Mouse (Mus musculus) splenic B cell, adult 2 months (primary cell): ENCODE measurements at regions not wholly inside any gene's neighbourhood (a gene's known extent, or its start where the extent isn't known, plus 50 kb on each side); places are given as distances from the start of the nearest gene placed in this dataset.

Experiments
- DNase-seq: peaks from one replicate; pipeline ENCODE4 v3.0.0-alpha.2; 2011; ENCODE audit warnings: low read depth, low spot score
- H3K27me3 ChIP-seq: 2 replicates; pipeline ENCODE4 v1.6.1; 2012; ENCODE audit warnings: mild to moderate bottlenecking, low read length, moderate library complexity, mixed read lengths; ENCODE audit not compliant: control insufficient read depth, poor library complexity, insufficient read depth, severe bottlenecking
- H3K36me3 ChIP-seq: 2 replicates; pipeline ENCODE4 v1.6.1; 2012; ENCODE audit warnings: mild to moderate bottlenecking, low read length, moderate library complexity, mixed read lengths; ENCODE audit not compliant: control insufficient read depth, poor library complexity, insufficient read depth, severe bottlenecking

DNA sequence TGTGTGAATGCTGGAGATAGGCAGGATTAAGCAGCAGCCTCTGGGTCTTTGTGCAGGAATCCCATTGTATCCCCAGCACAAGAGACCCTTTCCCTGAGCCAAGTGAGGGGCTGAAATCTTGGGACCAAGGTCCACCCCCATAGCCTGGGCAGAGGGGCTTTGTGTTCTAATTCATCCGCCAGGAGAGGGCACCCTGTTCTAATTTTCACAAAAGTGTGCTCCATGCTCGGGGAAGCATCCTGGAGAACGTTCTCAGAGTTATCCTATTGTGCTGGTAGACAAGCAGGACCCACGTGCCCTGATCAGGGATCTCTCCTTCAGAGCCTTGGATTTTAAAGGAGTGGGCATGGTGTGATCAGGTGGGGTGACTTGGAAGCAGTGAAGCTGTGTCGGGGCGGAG, 191.5 kb upstream of the 4931429L15Rik start:
- H3K36me3 ChIP-seq: no peaks in the 10 kb centered on the region
- DNase-seq: no peak
- H3K27me3 ChIP-seq: no peaks in the 10 kb centered on the region

DNA sequence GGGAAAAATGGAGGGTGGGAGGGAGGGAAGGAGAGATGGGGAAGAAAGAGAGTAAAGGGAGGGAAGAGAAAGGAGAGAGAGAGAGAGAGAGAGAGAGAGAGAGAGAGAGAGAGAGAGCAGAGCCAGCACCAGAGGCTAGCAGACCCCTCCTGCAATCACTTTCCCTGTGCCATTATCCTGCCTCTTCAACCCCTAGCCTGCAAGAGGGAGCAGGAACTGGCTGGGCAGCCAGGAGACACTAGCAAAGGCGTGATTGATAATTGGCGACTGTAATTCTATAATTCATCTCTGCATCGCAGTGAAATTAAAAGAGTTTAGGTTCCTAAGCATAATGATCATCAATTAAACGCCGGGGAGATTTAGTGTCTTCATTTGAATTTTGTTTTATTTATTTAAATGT, 190.1 kb upstream of the 4931429L15Rik start:
- H3K36me3 ChIP-seq: no peaks in the 10 kb centered on the region
- H3K27me3 ChIP-seq: no peaks in the 10 kb centered on the region
- DNase-seq: no peak

- no peak for DNase-seq
- Histone ChIP-seq H3K27me3 (no peaks in the 10 kb centered on the region), H3K36me3 (no peaks in the 10 kb centered on the region)
These were observed 189.7 kb upstream of the 4931429L15Rik start for GRCm38 (mm10) chr9:46509458-46509857.

DNA sequence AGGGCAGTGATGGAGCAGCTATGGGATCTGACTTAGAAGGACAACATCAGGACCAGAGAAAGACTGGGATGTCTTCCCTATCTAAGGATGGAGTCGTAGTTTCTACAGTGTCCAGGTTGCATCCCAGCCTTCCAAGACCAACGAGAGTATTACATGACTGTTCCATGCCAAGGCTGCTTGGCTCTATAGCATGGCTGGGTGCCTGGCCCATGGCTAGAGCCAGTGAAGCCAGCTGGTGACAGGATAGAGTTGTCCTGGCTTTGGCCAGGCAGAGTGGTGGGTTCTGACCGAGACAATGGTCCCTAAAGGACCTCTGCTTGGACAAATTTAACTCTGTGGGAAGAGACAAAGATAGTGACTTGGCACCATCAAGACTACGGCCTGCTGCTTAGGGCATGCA, 187.2 kb upstream of the 4931429L15Rik start:
- Histone ChIP-seq H3K27me3 (no peaks in the 10 kb centered on the region), H3K36me3 (no peaks in the 10 kb centered on the region)
- DNase-seq: no peak

- DNase-seq: no peak
- Histone ChIP-seq H3K27me3 (no peaks in the 10 kb centered on the region), H3K36me3 (no peaks in the 10 kb centered on the region)
These were observed 184.8 kb upstream of the 4931429L15Rik start for GRCm38 (mm10) chr9:46504536-46504935.

GRCm38 (mm10) chr9:46504133-46504416, 184.3 kb upstream of the 4931429L15Rik start:
- H3K27me3 ChIP-seq: no peaks in the 10 kb centered on the region
- DNase-seq: no peak
- no peaks in the 10 kb centered on the region for H3K36me3 ChIP-seq

- H3K36me3 ChIP-seq: no peaks in the 10 kb centered on the region
- DNase-seq: no peak
- no peaks in the 10 kb centered on the region for H3K27me3 ChIP-seq
These were observed 183.7 kb upstream of the 4931429L15Rik start for GRCm38 (mm10) chr9:46503321-46504132.

DNA sequence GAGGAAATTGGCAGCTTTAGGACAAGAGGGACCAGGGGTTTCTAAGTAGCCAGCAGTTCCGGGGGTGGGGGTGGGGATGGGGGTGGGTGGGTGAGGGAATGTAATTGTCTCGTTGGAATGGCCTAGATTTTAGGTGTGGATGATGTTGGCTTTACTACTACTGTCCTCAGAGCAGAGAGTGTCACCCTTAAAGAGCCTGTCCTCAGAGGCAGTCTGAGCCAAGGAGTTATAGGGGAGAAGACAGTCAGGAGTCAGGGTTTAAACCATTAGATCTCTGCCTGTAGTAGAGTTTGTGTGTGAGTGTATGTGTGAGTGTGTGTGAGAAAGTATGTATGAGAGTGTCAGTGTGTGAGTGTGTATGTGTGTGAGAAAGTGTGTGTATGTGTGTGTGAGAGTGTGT, 179.6 kb upstream of the 4931429L15Rik start:
- no peak for DNase-seq
- H3K27me3 ChIP-seq: no peaks in the 10 kb centered on the region
- H3K36me3 ChIP-seq: no peaks in the 10 kb centered on the region

- no peak for DNase-seq
- Histone ChIP-seq H3K27me3 (no peaks in the 10 kb centered on the region), H3K36me3 (no peaks in the 10 kb centered on the region)
These were observed 179.1 kb upstream of the 4931429L15Rik start for GRCm38 (mm10) chr9:46498861-46499260.

DNA sequence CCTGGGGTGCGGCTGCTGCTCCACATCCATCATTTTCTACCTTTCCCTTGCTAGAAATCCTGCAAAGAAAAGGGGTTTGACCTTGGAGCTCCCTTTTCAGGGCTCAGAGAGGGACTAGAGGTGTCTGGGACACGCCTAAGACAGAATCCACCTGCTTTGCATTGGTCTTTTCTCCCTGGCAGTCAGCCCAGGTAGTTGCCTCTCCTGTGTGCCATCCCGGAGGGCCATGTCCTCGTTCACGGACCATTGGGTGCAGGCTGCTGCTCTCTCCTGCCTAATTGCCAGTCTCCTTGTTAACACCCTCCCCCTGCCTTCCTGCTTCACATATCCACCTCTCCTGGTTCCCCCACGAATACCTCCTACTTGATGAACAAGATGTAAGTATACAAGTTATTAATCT, 175.5 kb upstream of the 4931429L15Rik start:
- no peak for DNase-seq
- H3K36me3 ChIP-seq: no peaks in the 10 kb centered on the region
- H3K27me3 ChIP-seq: no peaks in the 10 kb centered on the region

GRCm38 (mm10) chr9:46482859-46483443, 163.2 kb upstream of the 4931429L15Rik start:
- H3K27me3 ChIP-seq: no peaks in the 10 kb centered on the region
- no peak for DNase-seq
- H3K36me3 ChIP-seq: no peaks in the 10 kb centered on the region

DNA sequence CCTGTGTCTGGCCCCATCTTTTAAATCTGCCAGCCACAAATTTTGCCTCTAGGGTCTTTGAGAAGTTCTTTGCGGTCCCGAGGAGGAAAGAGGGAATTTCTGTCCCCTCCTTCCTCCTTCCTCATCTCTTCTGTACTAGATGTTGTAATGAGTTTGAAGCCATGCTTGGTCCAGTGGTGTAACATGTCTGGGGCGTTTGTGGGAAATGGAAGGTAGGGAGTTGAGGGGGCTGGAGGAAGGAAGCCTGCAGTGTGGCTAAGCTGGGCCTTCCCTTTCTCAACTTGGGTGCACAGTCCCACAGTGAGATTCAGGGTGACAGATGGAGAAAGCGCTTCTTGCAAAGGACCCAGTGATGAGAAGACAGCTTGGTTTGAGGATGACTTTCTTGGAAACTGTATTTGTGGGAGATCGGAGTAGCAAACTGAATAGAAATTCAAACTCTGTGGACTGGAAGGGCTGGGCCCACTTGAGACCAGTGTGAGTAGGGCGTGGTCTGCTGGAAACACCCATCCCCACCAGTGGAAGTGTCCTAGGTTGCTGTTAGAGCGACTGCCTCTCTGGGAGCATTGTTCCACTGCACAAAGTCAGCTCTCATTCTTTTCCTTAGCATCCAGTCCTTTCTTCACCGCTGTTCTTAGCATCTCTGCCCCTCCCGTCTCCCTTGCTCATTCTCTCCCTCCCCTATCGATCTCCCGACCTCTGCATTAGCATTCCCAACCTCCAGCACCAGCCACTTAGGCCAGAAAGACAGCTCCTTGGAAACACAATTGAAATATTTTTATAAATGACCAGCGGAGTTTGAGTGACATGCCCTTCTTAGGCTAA, 162.5 kb upstream of the 4931429L15Rik start:
- no peaks in the 10 kb centered on the region for H3K36me3 ChIP-seq
- DNase-seq: no peak
- no peaks in the 10 kb centered on the region for H3K27me3 ChIP-seq

DNA sequence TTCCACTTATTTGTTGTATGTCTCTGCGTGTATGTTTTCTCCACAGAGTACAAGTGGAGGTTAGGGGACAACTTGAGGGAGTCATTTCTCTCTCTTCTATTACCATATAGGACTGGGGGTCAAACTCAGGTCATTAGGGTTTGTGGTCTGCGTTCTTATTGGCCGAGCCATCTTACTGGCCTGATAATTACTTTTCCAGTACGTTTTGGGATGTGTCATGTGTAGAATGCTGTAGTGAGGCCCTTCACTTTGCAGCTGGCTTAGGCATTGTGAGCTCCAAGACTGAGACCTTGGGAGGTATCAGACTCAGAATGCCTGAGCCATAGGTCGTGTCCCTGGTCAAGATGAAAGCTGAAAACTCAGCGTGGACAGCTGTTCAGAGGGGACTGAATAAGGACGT, 161.7 kb upstream of the 4931429L15Rik start:
- Histone ChIP-seq H3K36me3 (no peaks in the 10 kb centered on the region), H3K27me3 (no peaks in the 10 kb centered on the region)
- DNase-seq: no peak

DNA sequence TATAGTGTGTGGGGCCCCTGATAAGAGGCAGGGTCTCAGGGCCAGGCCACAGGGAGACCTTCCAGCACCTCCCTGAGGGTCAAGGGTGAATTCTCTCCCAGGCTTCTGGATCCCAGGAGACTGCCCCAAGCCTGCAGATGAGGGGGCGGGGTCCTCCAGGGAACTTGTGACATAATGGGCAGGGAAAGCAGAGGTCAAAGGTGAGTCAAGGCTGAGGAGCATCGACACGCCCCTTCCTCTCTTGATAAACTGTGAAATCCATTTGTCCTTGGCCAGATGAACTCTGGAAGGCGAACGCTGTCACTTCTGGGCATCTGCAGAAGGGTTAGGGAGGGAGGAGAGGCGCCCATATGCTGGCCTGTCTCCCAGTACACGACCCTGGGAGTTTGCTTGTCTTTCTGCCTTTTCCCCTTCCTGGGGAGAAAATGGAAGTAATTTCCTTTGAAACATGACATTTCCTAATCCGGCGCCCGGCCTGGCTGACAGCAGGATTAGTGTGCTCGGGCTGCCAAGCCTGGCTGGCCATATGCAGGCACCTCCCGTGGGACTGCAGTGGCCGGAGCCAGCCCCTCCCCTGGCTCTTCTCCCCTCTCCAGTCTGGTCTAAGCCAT, 160.4 kb upstream of the 4931429L15Rik start:
- DNase-seq: no peak
- H3K27me3 ChIP-seq: no peaks in the 10 kb centered on the region
- no peaks in the 10 kb centered on the region for H3K36me3 ChIP-seq

DNA sequence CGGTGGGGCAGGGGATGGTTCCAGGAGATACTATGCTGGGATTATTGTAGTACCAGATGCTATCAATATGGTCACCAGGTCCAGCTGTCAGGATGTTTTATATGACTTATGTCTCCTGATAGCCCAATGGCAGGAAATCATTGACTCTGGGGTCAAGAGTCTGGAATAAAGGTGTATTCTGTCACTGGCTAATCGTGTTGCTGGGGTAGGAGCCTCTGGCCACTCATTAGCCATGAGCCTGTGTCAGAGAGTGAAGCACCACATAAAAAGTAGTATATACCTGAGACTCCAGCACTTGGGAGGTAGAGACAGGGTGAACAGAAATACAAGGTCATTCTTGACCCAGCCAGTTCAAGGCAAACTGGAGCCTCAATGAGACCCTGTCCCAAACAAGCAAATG, 158.8 kb upstream of the 4931429L15Rik start:
- H3K27me3 ChIP-seq: no peaks in the 10 kb centered on the region
- DNase-seq: no peak
- no peaks in the 10 kb centered on the region for H3K36me3 ChIP-seq
